Mouse (Mus musculus) stomach, embryonic 16.5 days (tissue): Measurements from ENCODE around the gene Gm9903. TPM values are rescaled to one million over a fixed set of nuclear protein-coding genes. Genes with fewer than 3 reads are reported as not detected.
A peak's percentile ranks its signal among the peaks of the same experiment; 100 is the strongest.

Experiments used
- ATAC-seq: fragments of 200-750 bp; cut with Nextera tagmentation; 2 replicates; pipeline ENCODE4 v1.8.0; 2017; ENCODE audit warnings: moderate number of reproducible peaks, moderate TSS enrichment; ENCODE audit not compliant: insufficient read depth, low FRiP score
- H3K27ac ChIP-seq: fragments of 300-500 bp; sonication (generic); 2 replicates; pipeline ENCODE4 v1.5.1; 2014; ENCODE audit warnings: low read length
- H3K27me3 ChIP-seq: fragments of 300-500 bp; sonication (generic); 2 replicates; pipeline ENCODE4 v1.6.1; 2014; ENCODE audit warnings: low read length, control low read depth, mixed read lengths; ENCODE audit not compliant: control insufficient read depth, insufficient read depth
- H3K36me3 ChIP-seq: fragments of 300-500 bp; sonication (generic); 2 replicates; pipeline ENCODE4 v1.6.1; 2014; ENCODE audit warnings: low read length; ENCODE audit not compliant: control insufficient read depth, insufficient read depth
- H3K4me1 ChIP-seq: fragments of 300-500 bp; sonication (generic); 2 replicates; pipeline ENCODE4 v1.6.1; 2014; ENCODE audit warnings: low read length, control low read depth, mixed read lengths; ENCODE audit not compliant: control insufficient read depth, insufficient read depth
- H3K4me2 ChIP-seq: fragments of 300-500 bp; sonication (generic); 2 replicates; pipeline ENCODE4 v1.6.1; 2014; ENCODE audit warnings: low read depth, low read length, mixed read lengths
- H3K4me3 ChIP-seq: fragments of 300-500 bp; sonication (generic); replicated peaks from 2 replicates; pipeline ENCODE4 v1.5.1; 2014; ENCODE audit warnings: mild to moderate bottlenecking, low read length
- H3K9ac ChIP-seq: fragments of 300-500 bp; sonication (generic); 2 replicates; pipeline ENCODE4 v1.6.1; 2014; ENCODE audit warnings: low read length
- H3K9me3 ChIP-seq: fragments of 300-500 bp; sonication (generic); replicated peaks from 2 replicates; pipeline ENCODE4 v1.6.1; 2016; ENCODE audit warnings: low read length, control low read depth; ENCODE audit not compliant: control insufficient read depth
- WGBS: fragments of 180-500 bp; shearing (Covaris S2); extraction: QIAGEN DNeasy Blood & Tissue Kit; methylation state at CpG from one replicate; pipeline ENCODE4 v1.1.7; 2014; 5-methylcytosine and 5-hydroxymethylcytosine counted together
- polyA plus RNA-seq: library from polyadenylated mRNA; unstranded; fragments of >200 nt; fragmentation: Nextera tagmentation; extraction: Ambion mirVana; gene quantifications from 2 replicates; pipeline ENCODE4 v1.2.1, GENCODE M21; 2015

The Gm9903 gene
- polyA plus RNA-seq, 1 experiment from 2014 or later: 0.27 TPM

GRCm38 (mm10) chr5:33675964-33676363, 46.2 kb downstream of the Gm9903 start:
- no peaks in the 10 kb centered on the region for H3K36me3 ChIP-seq
- ATAC-seq: no peak
- H3K4me2 ChIP-seq: no peak overlapping the region
- no peak overlapping the region for H3K9ac ChIP-seq
- no peak overlapping the region for H3K4me3 ChIP-seq
- no peak overlapping the region for H3K27ac ChIP-seq
- no peaks in the 10 kb centered on the region for H3K4me1 ChIP-seq
- H3K9me3 ChIP-seq: no peaks in the 10 kb centered on the region
- WGBS: 0% methylated on average over 1 of the region's 1 CpGs
- H3K27me3 ChIP-seq: no peaks in the 10 kb centered on the region

GRCm38 (mm10) chr5:33678244-33678643, 48.5 kb downstream of the Gm9903 start:
- 73% methylated on average over 5 of the region's 5 CpGs for WGBS
- Histone ChIP-seq H3K4me3 (no peak overlapping the region), H3K27ac (no peak overlapping the region)

GRCm38 (mm10) chr5:33681044-33681443, 51.3 kb downstream of the Gm9903 start:
- WGBS: 49% methylated on average over 3 of the region's 3 CpGs
- Histone ChIP-seq H3K4me1 (no peaks in the 10 kb centered on the region), H3K9me3 (no peaks in the 10 kb centered on the region), H3K4me3 (no peak overlapping the region), H3K27ac (peak overlapping the region; percentile 33; the same call in 1 of the 2 replicates), H3K9ac (no peak overlapping the region), H3K4me2 (no peak overlapping the region), H3K36me3 (no peaks in the 10 kb centered on the region), H3K27me3 (no peaks in the 10 kb centered on the region)
- no peak for ATAC-seq

More at GRCm38 (mm10) chr5:33678244-33678643, 48.5 kb downstream of the Gm9903 start:
- no peaks in the 10 kb centered on the region for H3K4me1 ChIP-seq
- no peak overlapping the region for H3K9ac ChIP-seq
- no peaks in the 10 kb centered on the region for H3K9me3 ChIP-seq
- H3K27me3 ChIP-seq: no peaks in the 10 kb centered on the region
- ATAC-seq: no peak
- H3K4me2 ChIP-seq: no peak overlapping the region
- no peaks in the 10 kb centered on the region for H3K36me3 ChIP-seq

Other genes starting within 250 kb of the Gm9903 start
- gene Nkx1-1, start 195.9 kb upstream of the Gm9903 start, polyA plus RNA-seq: not detected in 2 replicates
- gene Fam53a, start 290 bp upstream of the Gm9903 start, polyA plus RNA-seq: 50.3 and 53.3 TPM in 2 replicates
- gene Slbp, start 22.6 kb downstream of the Gm9903 start, polyA plus RNA-seq: 174 and 190 TPM in 2 replicates
- gene Tacc3, start 28.2 kb downstream of the Gm9903 start, polyA plus RNA-seq: 137 and 145 TPM in 2 replicates
- gene Tmem129, start 28.5 kb downstream of the Gm9903 start, polyA plus RNA-seq: 34.0 and 40.6 TPM in 2 replicates
- 31.0 and 40.1 TPM in 2 replicates for gene Fgfr3, start 91.7 kb downstream of the Gm9903 start, polyA plus RNA-seq
- 35.3 and 39.3 TPM in 2 replicates for gene Letm1, start 152.9 kb downstream of the Gm9903 start, polyA plus RNA-seq
- gene Nsd2, start 190.8 kb downstream of the Gm9903 start, polyA plus RNA-seq: 28.3 and 29.9 TPM in 2 replicates